Mouse (Mus musculus) midbrain, embryonic 11.5 days (tissue): Measurements from ENCODE around the gene Lsm14b. TPM values are rescaled to one million over a fixed set of nuclear protein-coding genes. Genes with fewer than 3 reads are reported as not detected.

Experiments used
- ATAC-seq: fragments of 200-750 bp; cut with Nextera tagmentation; 2 replicates; pipeline ENCODE4 v1.8.0; 2017; ENCODE audit warnings: moderate TSS enrichment, moderate library complexity; ENCODE audit not compliant: low FRiP score
- DNase-seq: peaks from one replicate; pipeline ENCODE4 v3.0.0; 2015; ENCODE audit warnings: low spot score; ENCODE audit errors: missing footprints
- H3K27ac ChIP-seq: fragments of 300-500 bp; sonication (generic); 2 replicates; pipeline ENCODE4 v1.5.1; 2014; ENCODE audit warnings: low read depth, low read length
- H3K27me3 ChIP-seq: fragments of 300-500 bp; sonication (generic); 2 replicates; pipeline ENCODE4 v1.6.1; 2014; ENCODE audit warnings: mild to moderate bottlenecking, low read length, moderate library complexity, mixed read lengths; ENCODE audit not compliant: control insufficient read depth, insufficient read depth
- H3K36me3 ChIP-seq: fragments of 300-500 bp; sonication (generic); 2 replicates; pipeline ENCODE4 v1.6.1; 2014; ENCODE audit warnings: mild to moderate bottlenecking, low read length, moderate library complexity, mixed read lengths; ENCODE audit not compliant: control insufficient read depth, insufficient read depth
- H3K4me1 ChIP-seq: fragments of 300-500 bp; sonication (generic); 2 replicates; pipeline ENCODE4 v1.6.1; 2014; ENCODE audit warnings: low read length; ENCODE audit not compliant: control insufficient read depth, insufficient read depth
- H3K4me2 ChIP-seq: fragments of 300-500 bp; sonication (generic); 2 replicates; pipeline ENCODE4 v1.6.1; 2014; ENCODE audit warnings: mild to moderate bottlenecking, moderate library complexity
- H3K4me3 ChIP-seq: fragments of 300-500 bp; sonication (generic); 2 replicates; pipeline ENCODE4 v1.5.1; 2014; ENCODE audit warnings: low read depth, low read length
- H3K9ac ChIP-seq: fragments of 300-500 bp; sonication (generic); 2 replicates; pipeline ENCODE4 v1.6.1; 2014; ENCODE audit warnings: low read length
- H3K9me3 ChIP-seq: fragments of 300-500 bp; sonication (generic); 2 replicates; pipeline ENCODE4 v1.6.1; 2016; ENCODE audit warnings: low read length; ENCODE audit not compliant: control insufficient read depth
- WGBS: fragments of 180-500 bp; shearing (Covaris S2); extraction: QIAGEN DNeasy Blood & Tissue Kit; methylation state at CpG from one replicate; pipeline ENCODE4 v1.1.7; 2014; 5-methylcytosine and 5-hydroxymethylcytosine counted together
- polyA plus RNA-seq: library from polyadenylated mRNA; unstranded; fragments of >200 nt; fragmentation: Nextera tagmentation; extraction: Ambion mirVana; gene quantifications from 2 replicates; pipeline ENCODE4 v1.2.1, GENCODE M21; 2014

Gene Lsm14b
- polyA plus RNA-seq, 1 experiment from 2014 or later, result 11.1 TPM

DNA sequence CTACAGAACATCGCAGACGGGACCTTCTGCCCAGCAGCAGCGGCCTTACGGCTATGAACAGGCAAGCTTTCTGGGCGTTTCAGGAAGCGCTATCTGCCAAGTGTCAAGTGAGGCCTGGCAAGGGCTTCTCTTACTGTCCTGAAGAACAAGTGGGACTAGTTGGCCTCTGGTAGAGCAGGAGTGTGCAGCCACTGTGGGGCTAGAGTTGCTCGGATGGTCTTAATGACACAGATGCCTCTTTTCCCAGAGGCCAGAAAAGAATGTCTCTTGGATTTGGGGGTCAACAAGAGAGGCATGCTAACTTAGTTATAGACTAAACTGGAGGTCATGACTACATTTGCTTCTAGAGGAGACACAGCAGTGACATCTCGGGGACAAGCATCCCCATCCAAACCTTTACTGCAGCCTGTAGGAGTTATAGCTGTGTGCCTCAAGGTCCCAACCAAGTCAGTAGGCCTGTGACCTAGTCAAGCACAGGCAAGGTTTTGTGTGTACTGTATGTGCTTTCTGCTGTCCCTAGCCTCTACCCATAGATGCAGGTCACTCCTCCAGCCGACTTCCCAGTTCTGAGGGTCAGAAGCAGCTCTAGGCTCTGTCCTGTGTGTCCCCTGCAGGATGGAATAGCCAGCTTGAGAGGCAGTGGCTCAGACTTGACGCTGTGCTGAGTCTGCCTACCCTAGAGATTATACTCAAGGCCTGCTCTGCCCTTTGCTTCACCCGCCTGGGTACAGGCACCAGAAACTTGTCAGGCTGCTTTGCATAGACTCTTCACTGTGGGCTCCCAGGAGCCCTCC, 38.7 kb downstream of the Lsm14b start:
- ATAC-seq (no peak), DNase-seq (peak; percentile 69)
- H3K4me2 ChIP-seq, result no peak overlapping the region
- H3K9me3 ChIP-seq, result no peaks in the 10 kb centered on the region
- peaks cover 30% of the 10 kb centered on the region for H3K36me3 ChIP-seq
- H3K4me3 ChIP-seq, result no peak overlapping the region
- no peak overlapping the region for H3K9ac ChIP-seq
- WGBS, result 95% methylated on average over 11 of the region's 11 CpGs
- H3K27me3 ChIP-seq, result no peaks in the 10 kb centered on the region
- no peak overlapping the region for H3K27ac ChIP-seq
- no peaks in the 10 kb centered on the region for H3K4me1 ChIP-seq

GRCm38 (mm10) chr2:180069770-180070480, 45.1 kb downstream of the Lsm14b start:
- Histone ChIP-seq H3K4me3 (peak overlapping the region; percentile 75), H3K36me3 (peaks cover 4% of the 10 kb centered on the region; the same call in 1 of the 2 replicates), H3K9ac (peak overlapping the region; percentile 87), H3K4me1 (peaks cover 8% of the 10 kb centered on the region), H3K9me3 (no peaks in the 10 kb centered on the region), H3K4me2 (peak overlapping the region; percentile 95), H3K27ac (no peak overlapping the region), H3K27me3 (no peaks in the 10 kb centered on the region)
- no peak for DNase-seq
- WGBS, result 38% methylated on average over 20 of the region's 20 CpGs
- peak; percentile 25; the same call in 1 of the 2 replicates for ATAC-seq

DNA sequence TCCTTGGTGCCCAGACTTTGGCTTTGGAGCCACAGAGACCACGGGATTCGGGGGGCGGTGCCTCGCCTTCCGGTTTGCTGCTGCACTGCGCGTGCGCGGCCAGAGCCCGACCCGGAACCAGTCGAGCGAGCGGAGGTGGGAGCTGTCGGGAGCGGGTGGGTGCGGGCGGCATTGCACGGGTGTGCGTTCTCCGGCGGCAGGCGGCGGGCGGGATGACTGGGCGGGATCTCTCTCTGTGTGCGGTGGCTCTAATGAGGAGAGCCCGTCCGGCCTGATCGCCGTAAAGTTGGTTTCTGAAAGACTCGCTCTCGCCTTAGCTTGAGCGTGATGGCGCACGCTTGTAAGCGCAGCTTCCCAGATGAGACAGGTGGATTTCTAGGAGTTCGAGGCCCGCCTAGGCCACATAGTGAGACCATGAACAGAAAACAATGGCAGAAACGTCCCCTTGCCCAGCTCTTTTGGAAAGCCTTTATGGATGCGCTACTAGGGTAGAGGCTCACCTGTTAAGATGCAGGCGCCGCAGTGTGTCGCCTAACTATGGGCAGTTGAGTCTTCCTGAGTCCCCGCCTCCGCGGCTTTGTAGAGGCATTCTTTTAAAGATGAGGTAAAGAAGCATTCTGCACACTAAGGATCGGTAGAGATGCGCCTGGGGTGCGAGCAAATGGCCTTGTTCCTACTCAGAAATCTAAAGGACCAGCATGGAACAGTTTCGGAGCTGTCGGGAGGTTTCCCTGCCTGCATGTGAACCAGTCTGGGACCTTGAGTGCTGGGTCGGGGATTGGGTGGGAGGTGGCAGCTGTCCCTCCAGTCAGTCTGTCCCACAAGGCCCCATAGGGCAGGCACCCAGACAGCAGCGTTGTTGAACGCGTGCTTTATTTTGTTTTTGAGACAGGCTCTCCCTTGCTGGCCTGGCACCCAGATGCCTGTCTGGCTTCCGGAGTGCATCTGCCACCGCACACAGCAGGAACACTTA, 46.0 kb downstream of the Lsm14b start, which contains the start of gene Mtg2:
TSS of gene Mtg2 (plus strand) at position 108 of the 973 bp plus-strand sequence.
- Histone ChIP-seq H3K4me3 (peak within 1 kb of the TSS; percentile 75), H3K27ac (peak within 1 kb of the TSS; percentile 30; the same call in 1 of the 2 replicates), H3K36me3 (peaks cover 4% of the 10 kb centered on the region; the same call in 1 of the 2 replicates), H3K27me3 (no peaks in the 10 kb centered on the region), H3K9me3 (no peaks in the 10 kb centered on the region), H3K4me2 (peak within 1 kb of the TSS; percentile 95), H3K4me1 (peaks cover 8% of the 10 kb centered on the region), H3K9ac (peak within 1 kb of the TSS; percentile 87)
- WGBS, result 6% methylated on average over 58 of the region's 58 CpGs
- DNase-seq, result peak; percentile 99
- peak; percentile 96 for ATAC-seq

DNA sequence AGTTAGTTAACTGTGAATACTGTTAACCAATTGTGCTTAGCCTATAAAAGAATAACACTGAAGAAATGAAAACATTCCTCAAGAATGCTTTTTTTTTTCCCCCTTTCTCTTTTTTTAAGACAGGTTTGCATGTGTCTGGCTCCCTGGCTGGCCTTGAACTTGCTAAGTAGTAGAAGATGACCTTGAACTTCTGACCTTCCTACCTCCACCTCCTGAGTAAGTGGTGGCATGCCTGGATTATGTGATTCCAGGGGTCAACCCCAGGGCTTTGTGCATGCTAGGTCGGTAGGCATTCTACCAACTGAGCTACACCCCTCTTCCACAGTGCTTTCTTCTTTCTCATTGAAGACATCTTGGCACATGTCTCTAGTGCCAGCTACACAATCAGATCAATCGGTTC, 46.9 kb downstream of the Lsm14b start:
- no peak overlapping the region for H3K4me2 ChIP-seq
- H3K4me1 ChIP-seq, result peaks cover 8% of the 10 kb centered on the region
- H3K4me3 ChIP-seq, result no peak overlapping the region
- H3K36me3 ChIP-seq, result peaks cover 4% of the 10 kb centered on the region; the same call in 1 of the 2 replicates
- no peaks in the 10 kb centered on the region for H3K9me3 ChIP-seq
- 90% methylated on average over 2 of the region's 2 CpGs for WGBS
- no peaks in the 10 kb centered on the region for H3K27me3 ChIP-seq
- DNase-seq (peak; percentile 67), ATAC-seq (no peak)
- no peak overlapping the region for H3K27ac ChIP-seq
- H3K9ac ChIP-seq, result no peak overlapping the region

GRCm38 (mm10) chr2:180072886-180073285, 48.1 kb downstream of the Lsm14b start:
- no peaks in the 10 kb centered on the region for H3K9me3 ChIP-seq
- no peak overlapping the region for H3K4me2 ChIP-seq
- no peak overlapping the region for H3K4me3 ChIP-seq
- H3K4me1 ChIP-seq, result peaks cover 8% of the 10 kb centered on the region
- no peaks in the 10 kb centered on the region for H3K36me3 ChIP-seq
- H3K27ac ChIP-seq, result no peak overlapping the region
- WGBS, result 92% methylated on average over 7 of the region's 7 CpGs
- no peaks in the 10 kb centered on the region for H3K27me3 ChIP-seq
- DNase-seq (peak; percentile 2), ATAC-seq (no peak)
- H3K9ac ChIP-seq, result no peak overlapping the region

- H3K36me3 ChIP-seq, result no peaks in the 10 kb centered on the region
Measured at GRCm38 (mm10) chr2:180077622-180078021, 52.8 kb downstream of the Lsm14b start.

DNA sequence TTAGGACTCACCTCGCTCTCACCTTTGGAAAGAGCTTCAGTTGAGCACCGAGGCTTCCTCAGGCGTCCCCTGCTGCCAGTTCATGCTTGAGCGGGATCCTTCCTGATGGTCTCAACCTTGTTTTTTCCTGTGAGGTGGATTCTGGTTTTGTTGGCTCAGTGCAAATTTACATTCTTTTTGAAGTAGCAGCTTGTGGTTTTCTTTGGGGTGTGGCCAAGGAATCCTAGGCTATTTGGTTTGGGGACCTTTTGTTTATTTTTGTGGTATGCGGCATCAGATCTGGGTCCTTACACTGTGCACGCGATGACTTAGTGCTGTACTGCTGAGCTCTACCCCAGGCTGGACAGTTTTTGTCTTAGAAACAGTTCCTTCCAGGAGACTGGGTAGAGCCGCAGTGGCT, 55.9 kb downstream of the Lsm14b start:
- Histone ChIP-seq H3K9ac (no peak overlapping the region), H3K4me3 (no peak overlapping the region), H3K4me2 (no peak overlapping the region), H3K27me3 (no peaks in the 10 kb centered on the region), H3K27ac (no peak overlapping the region), H3K36me3 (no peaks in the 10 kb centered on the region), H3K4me1 (no peaks in the 10 kb centered on the region), H3K9me3 (no peaks in the 10 kb centered on the region)
- ATAC-seq (no peak), DNase-seq (peak; percentile 17)
- 95% methylated on average over 8 of the region's 8 CpGs for WGBS

More at GRCm38 (mm10) chr2:180077622-180078021, 52.8 kb downstream of the Lsm14b start:
- ATAC-seq, result no peak
- Histone ChIP-seq H3K4me3 (no peak overlapping the region), H3K9me3 (no peaks in the 10 kb centered on the region), H3K9ac (no peak overlapping the region), H3K27ac (no peak overlapping the region), H3K27me3 (no peaks in the 10 kb centered on the region), H3K4me1 (no peaks in the 10 kb centered on the region), H3K4me2 (no peak overlapping the region)
- WGBS, result 65% methylated on average over 3 of the region's 3 CpGs
- DNase-seq, result no peak

GRCm38 (mm10) chr2:180083063-180083462, 58.3 kb downstream of the Lsm14b start:
- no peak overlapping the region for H3K9ac ChIP-seq
- no peaks in the 10 kb centered on the region for H3K27me3 ChIP-seq
- no peak for ATAC-seq
- no peak for DNase-seq
- WGBS, result 86% methylated on average over 10 of the region's 10 CpGs
- no peak overlapping the region for H3K4me2 ChIP-seq
- H3K4me3 ChIP-seq, result no peak overlapping the region
- H3K36me3 ChIP-seq, result no peaks in the 10 kb centered on the region
- H3K4me1 ChIP-seq, result no peaks in the 10 kb centered on the region
- H3K9me3 ChIP-seq, result no peaks in the 10 kb centered on the region
- no peak overlapping the region for H3K27ac ChIP-seq
